Mouse (Mus musculus): ENCODE results near the gene Fancd2os.

DNA sequence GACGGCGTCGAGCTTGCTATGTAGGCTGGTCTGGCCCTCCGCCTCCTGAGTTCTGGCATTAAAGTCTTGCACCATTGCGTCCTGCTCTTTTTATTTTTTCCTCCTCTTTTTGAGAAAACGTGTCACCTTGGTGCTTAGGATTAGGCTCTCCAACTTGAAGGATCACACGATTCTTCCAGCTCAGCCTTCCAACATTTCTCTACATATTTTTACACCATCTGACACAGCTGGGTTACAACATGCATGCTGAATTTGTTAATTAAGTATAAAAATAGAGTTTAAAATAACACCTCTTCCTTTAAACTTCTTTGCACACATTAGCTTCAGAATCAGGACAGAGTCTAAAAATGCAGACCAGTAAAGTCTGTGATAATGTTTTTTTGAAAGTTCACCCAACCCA is 8.8 kb upstream of the Fancd2os start:
- TF ChIP-seq CTCF (IDR thresholded peaks at IDR 0.05; ENCODE audit: extremely low read depth, insufficient read length, insufficient replicate concordance, low read depth, low read length) (no peak), POLR2A (IDR thresholded peaks at IDR 0.05; ENCODE audit: low read depth, low read length) (no peak)

Data from small intestine, adult 2 months (tissue).